Mouse (Mus musculus) CD4-positive, CD25-positive, alpha-beta regulatory T cell, adult 9 weeks (primary cell): ENCODE measurements around the gene Tnfsf18. TPM values are rescaled to one million over a fixed set of nuclear protein-coding genes. Genes with fewer than 3 reads are reported as not detected.

Experiments used
- polyA plus RNA-seq: library from polyadenylated mRNA; unstranded; fragments of 100-300 nt; shearing (Covaris generic); gene quantifications from one replicate; pipeline ENCODE4 v1.2.1, GENCODE M21; 2017

Tnfsf18 gene
- polyA plus RNA-seq = not detected

DNA sequence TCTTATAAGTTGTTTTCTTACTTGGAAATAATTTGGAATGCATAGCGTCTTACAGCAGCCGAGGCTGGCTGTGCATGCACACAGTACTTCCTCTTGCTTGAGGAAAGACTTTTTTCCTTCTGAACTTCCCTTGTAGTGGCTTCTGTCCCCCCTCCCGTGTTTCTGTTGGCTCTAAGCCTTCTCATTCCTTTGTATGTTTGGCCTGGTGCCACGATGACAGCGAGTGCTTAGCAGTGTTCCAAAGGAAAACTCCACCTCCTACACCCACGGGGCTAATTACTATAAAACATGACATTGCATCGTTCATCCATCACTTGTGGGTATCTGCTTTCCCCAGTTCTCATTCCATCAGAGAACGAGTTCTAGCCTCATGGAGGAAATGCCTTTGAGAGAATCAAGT is at the start of gene Tnfsf18:
Gene Tnfsf18 (plus strand): TSS at position 313 of the 400 bp plus-strand sequence.

Other genes with a start within 250 kb of the Tnfsf18 start
- gene Prdx6, start 243.4 kb upstream of the Tnfsf18 start, polyA plus RNA-seq = 320 TPM
- gene Tnfsf4, start 99.2 kb upstream of the Tnfsf18 start, polyA plus RNA-seq = 0.25 TPM